Mouse (Mus musculus) stomach, postnatal 0 days (tissue): Measurements from ENCODE around the gene Gm20532.

Experiments
- CTCF ChIP-seq: IDR thresholded peaks from 2 replicates; pipeline ENCODE4 v1.5.1; 2016; ENCODE audit warnings: antibody characterized with exemption, low read depth, mild to moderate bottlenecking, moderate library complexity
- EP300 ChIP-seq: optimal IDR thresholded peaks from 2 replicates; pipeline ENCODE3; 2016; ENCODE audit warnings: antibody characterized with exemption

GRCm38 (mm10) chr2:26627921-26628739, 41.7 kb downstream of the Gm20532 start, which contains the start of gene Fam69b:
- TF ChIP-seq CTCF (no peak), EP300 (no peak)
